In genomic region chr2:131262680-131263670, GRCm38 (mm10) we compare ENCODE assay signal across 8 mouse cellular contexts. TPM values are rescaled to one million over a fixed set of nuclear protein-coding genes. Genes with fewer than 3 reads are reported as not detected.
DNase-seq lines count a peak whose midpoint lies in the region; ATAC-seq and TF ChIP-seq lines count a peak whose summit lies in the region.

No protein-coding gene starts in this region.

- H3K36me3 ChIP-seq in heart, adult 2 months (ENCODE audit: control insufficient read depth, insufficient read depth, low read length): peaks cover 4% of the 10 kb centered on the region
- H3K36me3 ChIP-seq in ES-Bruce4 (ENCODE audit: control insufficient read depth, insufficient read depth, low read length, poor library complexity, severe bottlenecking): no peaks in the 10 kb centered on the region
- no peaks in the 10 kb centered on the region for H3K36me3 ChIP-seq in embryonic facial prominence, embryonic 13.5 days
- no peaks in the 10 kb centered on the region for H3K36me3 ChIP-seq in hindbrain, embryonic 15.5 days

- peak overlapping the region; percentile 66 for H3K4me3 ChIP-seq in heart, adult 2 months
- peak overlapping the region; percentile 99 for H3K4me3 ChIP-seq in ES-Bruce4 (ENCODE audit: low read depth, low read length)
- peak overlapping the region; percentile 78 for H3K4me3 ChIP-seq in embryonic facial prominence, embryonic 13.5 days
- H3K4me3 ChIP-seq in hindbrain, embryonic 15.5 days: peak overlapping the region; percentile 77

- TF ChIP-seq POLR2A in heart, adult 2 months (IDR thresholded peaks at IDR 0.05; ENCODE audit: insufficient read depth, low read depth, low read length): no peak
- TF ChIP-seq POLR2A in ES-Bruce4 (IDR thresholded peaks at IDR 0.05; ENCODE audit: insufficient read depth, low read length): no peak

- H3K4me2 ChIP-seq in embryonic facial prominence, embryonic 13.5 days: peak overlapping the region; percentile 79
- H3K4me2 ChIP-seq in hindbrain, embryonic 15.5 days: peak overlapping the region; percentile 92

- intact Hi-C loops in heart, adult 2 months (cut with DNase I): loop anchor here (5.0 kb wide), 1 partner anchor 139 kb away; no protein-coding TSS in a partner anchor
- intact Hi-C loops in heart, postnatal 36 days (cut with DNase I): loop anchor here (2.0 to 10.0 kb wide), 3 partner anchors 54 to 988 kb away; partner anchors contain the start of gene Nop56

- peak overlapping the region; percentile 96 for H3K27ac ChIP-seq in heart, adult 2 months
- peak overlapping the region; percentile 92 for H3K27ac ChIP-seq in ES-Bruce4 (ENCODE audit: insufficient read depth, low read length)
- peak overlapping the region; percentile 100 for H3K27ac ChIP-seq in embryonic facial prominence, embryonic 13.5 days
- peak overlapping the region; percentile 98 for H3K27ac ChIP-seq in hindbrain, embryonic 15.5 days (replicated peaks)

- no peaks in the 10 kb centered on the region for H3K27me3 ChIP-seq in heart, adult 2 months (ENCODE audit: control insufficient read depth, insufficient read depth, low read length)
- H3K27me3 ChIP-seq in ES-Bruce4 (ENCODE audit: control insufficient read depth, insufficient read depth, low read length, poor library complexity, severe bottlenecking): no peaks in the 10 kb centered on the region
- no peaks in the 10 kb centered on the region for H3K27me3 ChIP-seq in embryonic facial prominence, embryonic 13.5 days
- H3K27me3 ChIP-seq in hindbrain, embryonic 15.5 days: no peaks in the 10 kb centered on the region

- TF ChIP-seq EP300 in heart, adult 2 months (IDR thresholded peaks at IDR 0.05; ENCODE audit: insufficient read depth, low read depth, low read length): 0 out of 2 replicates have a peak, but pooled peaks have one; percentile 6
- no peak for TF ChIP-seq EP300 in ES-Bruce4 (IDR thresholded peaks at IDR 0.05; ENCODE audit: insufficient read depth, low read depth, low read length)

- TF ChIP-seq CTCF in heart, adult 2 months (IDR thresholded peaks at IDR 0.05): no peak
- no peak for TF ChIP-seq CTCF in ES-Bruce4 (IDR thresholded peaks at IDR 0.05; ENCODE audit: low read depth, low read length)

- WGBS in heart, adult 2 months: 1% methylated on average over 58 of the region's 59 CpGs
- under 1% methylated on average over 57 of the region's 59 CpGs for WGBS in embryonic facial prominence, embryonic 13.5 days
- under 1% methylated on average over 33 of the region's 59 CpGs for WGBS in hindbrain, embryonic 15.5 days

- H3K4me1 ChIP-seq in heart, adult 2 months (ENCODE audit: control insufficient read depth, insufficient read depth, low read length): peaks cover 5% of the 10 kb centered on the region
- H3K4me1 ChIP-seq in ES-Bruce4 (ENCODE audit: control insufficient read depth, insufficient read depth, low read length): no peaks in the 10 kb centered on the region
- peaks cover 32% of the 10 kb centered on the region for H3K4me1 ChIP-seq in embryonic facial prominence, embryonic 13.5 days
- H3K4me1 ChIP-seq in hindbrain, embryonic 15.5 days (replicated peaks): peaks cover 36% of the 10 kb centered on the region

- no peak for DNase-seq in heart, adult 2 months
- DNase-seq in heart, postnatal 36 days: no peak
- DNase-seq in lung, postnatal 36 days: peak; percentile 69
- DNase-seq in telencephalon, adult 2 months (ENCODE audit: low read depth, low spot score): peak; percentile 42
- no peak for DNase-seq in kidney, adult 18-20 months

- H3K9ac ChIP-seq in heart, adult 2 months (ENCODE audit: low read depth, low read length): peak overlapping the region; percentile 89
- H3K9ac ChIP-seq in ES-Bruce4 (ENCODE audit: low read depth, poor library complexity, severe bottlenecking): peak overlapping the region; percentile 97
- peak overlapping the region; percentile 97 for H3K9ac ChIP-seq in embryonic facial prominence, embryonic 13.5 days
- H3K9ac ChIP-seq in hindbrain, embryonic 15.5 days: peak overlapping the region; percentile 98

- no peaks in the 10 kb centered on the region for H3K9me3 ChIP-seq in ES-Bruce4 (replicated peaks; ENCODE audit: control insufficient read depth, insufficient read depth, low read length, poor library complexity, severe bottlenecking)
- no peaks in the 10 kb centered on the region for H3K9me3 ChIP-seq in embryonic facial prominence, embryonic 13.5 days
- H3K9me3 ChIP-seq in hindbrain, embryonic 15.5 days: no peaks in the 10 kb centered on the region

- peak; percentile 74 for ATAC-seq in embryonic facial prominence, embryonic 13.5 days (ENCODE audit: insufficient number of reproducible peaks, insufficient read depth, low FRiP score, low TSS enrichment, low read depth)
- ATAC-seq in hindbrain, embryonic 15.5 days (ENCODE audit: low FRiP score, low read depth): peak; percentile 63

- H3K79me2 ChIP-seq in heart, adult 2 months (replicated peaks; ENCODE audit: control insufficient read depth, insufficient read depth, low read length): peaks cover 3% of the 10 kb centered on the region

RNA-seq across cellular contexts. Expression of gene Pank2, which starts 0.7 kb away (rescaled TPM):
- 10 to 100 TPM; 20.7 to 25.4 TPM for total RNA-seq in heart, adult 2 months (2021)
- polyA plus RNA-seq in heart, adult 2 months (2012; rRNA removed): 8.5 and 19.3 TPM in 2 replicates
- total RNA-seq in heart, postnatal 36 days (2021): 10 to 100 TPM; 20.9 to 25.7 TPM
- 67.0 and 78.5 TPM in 2 replicates for polyA plus RNA-seq in ES-Bruce4 (2011; ENCODE audit: insufficient read depth, insufficient read length, low read depth, missing spikeins)
- 43.3 and 45.7 TPM in 2 replicates for polyA plus RNA-seq in embryonic facial prominence, embryonic 13.5 days (2015; fragmentation: Nextera tagmentation; extraction: Ambion mirVana)
- 25.2 and 26.1 TPM in 2 replicates for polyA plus RNA-seq in hindbrain, embryonic 15.5 days (2015; fragmentation: Nextera tagmentation; extraction: Ambion mirVana)

RNA-seq across cellular contexts. Expression of gene Mavs, which starts 29.1 kb away (rescaled TPM):
- total RNA-seq in heart, adult 2 months (2021): 10 to 100 TPM; 65.2 to 79.6 TPM
- 89.0 and 127 TPM in 2 replicates for polyA plus RNA-seq in heart, adult 2 months (2012; rRNA removed)
- 10 to 100 TPM; 63.9 to 69.7 TPM for total RNA-seq in heart, postnatal 36 days (2021)
- polyA plus RNA-seq in ES-Bruce4 (2011; ENCODE audit: insufficient read depth, insufficient read length, low read depth, missing spikeins): 16.7 and 20.3 TPM in 2 replicates
- 15.9 and 16.1 TPM in 2 replicates for polyA plus RNA-seq in embryonic facial prominence, embryonic 13.5 days (2015; fragmentation: Nextera tagmentation; extraction: Ambion mirVana)
- 7.9 and 8.0 TPM in 2 replicates for polyA plus RNA-seq in hindbrain, embryonic 15.5 days (2015; fragmentation: Nextera tagmentation; extraction: Ambion mirVana)

RNA-seq across cellular contexts. Expression of gene Ap5s1, which starts 56.1 kb away (rescaled TPM):
- total RNA-seq in heart, adult 2 months (2021): 10 to 100 TPM; 33.1 to 41.7 TPM
- polyA plus RNA-seq in heart, adult 2 months (2012; rRNA removed): 71.4 and 121 TPM in 2 replicates
- 10 to 100 TPM; 31.5 to 36.5 TPM for total RNA-seq in heart, postnatal 36 days (2021)
- polyA plus RNA-seq in ES-Bruce4 (2011; ENCODE audit: insufficient read depth, insufficient read length, low read depth, missing spikeins): 6.5 and 8.5 TPM in 2 replicates
- polyA plus RNA-seq in embryonic facial prominence, embryonic 13.5 days (2015; fragmentation: Nextera tagmentation; extraction: Ambion mirVana): 26.4 and 28.5 TPM in 2 replicates
- polyA plus RNA-seq in hindbrain, embryonic 15.5 days (2015; fragmentation: Nextera tagmentation; extraction: Ambion mirVana): 33.5 and 33.9 TPM in 2 replicates

Comparison
In these comparisons a context has a peak if more than half of its experiments do, and no peak if none do; other contexts are left out.
1. DNase-seq: peak in lung, postnatal 36 days (single experiment) and telencephalon, adult 2 months (single experiment); none in heart, adult 2 months (0 of 2), heart, postnatal 36 days (0 of 2) and kidney, adult 18-20 months (single experiment).
2. Peak in every context shown above with its lines, with median percentiles within 50 percentile points of each other: H3K27ac ChIP-seq, H3K4me3 ChIP-seq and H3K9ac ChIP-seq.